Mouse (Mus musculus) stomach, postnatal 0 days (tissue): ENCODE results near the gene Slc2a10. TPM values are rescaled to one million over a fixed set of nuclear protein-coding genes. Genes with fewer than 3 reads are reported as not detected.
A peak's percentile ranks its signal among the peaks of the same experiment; 100 is the strongest.

Experiments
- ATAC-seq: fragments of 200-750 bp; cut with Nextera tagmentation; 2 replicates; pipeline ENCODE4 v1.8.0; 2017; ENCODE audit not compliant: low FRiP score, low TSS enrichment
- DNase-seq: peaks from one replicate; pipeline ENCODE4 v3.0.0-alpha.2; 2016; ENCODE audit warnings: low spot score
- H3K27ac ChIP-seq: fragments of 300-500 bp; sonication (generic); replicated peaks from 2 replicates; pipeline ENCODE4 v1.5.1; 2014; ENCODE audit warnings: mild to moderate bottlenecking, control low read depth
- H3K27me3 ChIP-seq: fragments of 300-500 bp; sonication (generic); 2 replicates; pipeline ENCODE4 v1.6.1; 2014; ENCODE audit warnings: low read length; ENCODE audit not compliant: control insufficient read depth, insufficient read depth
- H3K36me3 ChIP-seq: fragments of 300-500 bp; sonication (generic); 2 replicates; pipeline ENCODE4 v1.6.1; 2014; ENCODE audit warnings: low read length, mixed read lengths; ENCODE audit not compliant: control insufficient read depth, insufficient read depth
- H3K4me1 ChIP-seq: fragments of 300-500 bp; sonication (generic); replicated peaks from 2 replicates; pipeline ENCODE4 v1.6.1; 2014; ENCODE audit warnings: antibody characterized with exemption; ENCODE audit not compliant: control insufficient read depth, insufficient read depth
- H3K4me2 ChIP-seq: fragments of 300-500 bp; sonication (generic); replicated peaks from 2 replicates; pipeline ENCODE4 v1.6.1; 2014; ENCODE audit warnings: low read depth, mild to moderate bottlenecking, control low read depth, moderate library complexity
- H3K4me3 ChIP-seq: fragments of 300-500 bp; sonication (generic); 2 replicates; pipeline ENCODE4 v1.5.1; 2014; ENCODE audit warnings: low read depth, low read length, control low read depth
- H3K9ac ChIP-seq: fragments of 300-500 bp; sonication (generic); 2 replicates; pipeline ENCODE4 v1.6.1; 2014; ENCODE audit warnings: mild to moderate bottlenecking, low read length, control low read depth, mixed read lengths
- H3K9me3 ChIP-seq: fragments of 300-500 bp; sonication (generic); 2 replicates; pipeline ENCODE4 v1.6.1; 2016; ENCODE audit warnings: low read length; ENCODE audit not compliant: control insufficient read depth
- CTCF ChIP-seq: IDR thresholded peaks from 2 replicates; pipeline ENCODE4 v1.5.1; 2016; ENCODE audit warnings: antibody characterized with exemption, low read depth, mild to moderate bottlenecking, moderate library complexity
- EP300 ChIP-seq: optimal IDR thresholded peaks from 2 replicates; pipeline ENCODE3; 2016; ENCODE audit warnings: antibody characterized with exemption
- WGBS: fragments of 180-500 bp; shearing (Covaris S2); extraction: QIAGEN DNeasy Blood & Tissue Kit; methylation state at CpG from one replicate; pipeline ENCODE4 v1.1.7; 2014; 5-methylcytosine and 5-hydroxymethylcytosine counted together
- polyA plus RNA-seq: library from polyadenylated mRNA; unstranded; fragments of >200 nt; fragmentation: Nextera tagmentation; extraction: Ambion mirVana; gene quantifications from 2 replicates; pipeline ENCODE4 v1.2.1, GENCODE M21; 2015

Gene Slc2a10
- polyA plus RNA-seq, 1 experiment from 2014 or later, result 10.1 TPM

GRCm38 (mm10) chr2:165470167-165470566, 33.4 kb upstream of the Slc2a10 start:
- WGBS, result 21% methylated on average over 5 of the region's 5 CpGs
- no peak for DNase-seq
- no peak overlapping the region for H3K4me2 ChIP-seq

GRCm38 (mm10) chr2:165471943-165472342, 31.6 kb upstream of the Slc2a10 start:
- ATAC-seq, result no peak
- Histone ChIP-seq H3K27me3 (peaks cover 5% of the 10 kb centered on the region; the same call in 1 of the 2 replicates), H3K27ac (no peak overlapping the region), H3K4me2 (no peak overlapping the region), H3K4me3 (no peak overlapping the region), H3K9me3 (no peaks in the 10 kb centered on the region), H3K9ac (no peak overlapping the region), H3K36me3 (no peaks in the 10 kb centered on the region), H3K4me1 (no peaks in the 10 kb centered on the region)
- 66% methylated on average over 11 of the region's 11 CpGs for WGBS
- TF ChIP-seq CTCF (no peak), EP300 (no peak)
- no peak for DNase-seq

More at GRCm38 (mm10) chr2:165470167-165470566, 33.4 kb upstream of the Slc2a10 start:
- H3K4me3 ChIP-seq, result no peak overlapping the region
- no peaks in the 10 kb centered on the region for H3K9me3 ChIP-seq
- no peak for ATAC-seq
- H3K27me3 ChIP-seq, result peaks cover 5% of the 10 kb centered on the region; the same call in 1 of the 2 replicates
- H3K9ac ChIP-seq, result no peak overlapping the region
- no peaks in the 10 kb centered on the region for H3K36me3 ChIP-seq
- no peak for TF ChIP-seq EP300
- TF ChIP-seq CTCF, result peak; percentile 62
- H3K4me1 ChIP-seq, result no peaks in the 10 kb centered on the region
- H3K27ac ChIP-seq, result no peak overlapping the region

GRCm38 (mm10) chr2:165473003-165473402, 30.6 kb upstream of the Slc2a10 start, which contains the start of gene Slc13a3:
TSS of gene Slc13a3 (minus strand) at chr2:165473230.
- Histone ChIP-seq H3K4me2 (peak within 1 kb of the TSS; percentile 18), H3K4me3 (0 out of 2 replicates have a peak within 1 kb of the TSS, but pooled peaks have one; percentile 13), H3K36me3 (no peaks in the 10 kb centered on the region), H3K27me3 (peaks cover 5% of the 10 kb centered on the region; the same call in 1 of the 2 replicates), H3K4me1 (no peaks in the 10 kb centered on the region), H3K9me3 (no peaks in the 10 kb centered on the region), H3K27ac (no peak within 1 kb of the TSS), H3K9ac (no peak within 1 kb of the TSS)
- WGBS, result 4% methylated on average over 32 of the region's 35 CpGs
- no peak for TF ChIP-seq EP300
- TF ChIP-seq CTCF, result peak; percentile 2; the same call in 1 of the 2 replicates
- DNase-seq (peak; percentile 55), ATAC-seq (no peak)

- TF ChIP-seq EP300 (no peak), CTCF (no peak)
- ATAC-seq, result no peak
- DNase-seq, result no peak
- H3K4me3 ChIP-seq, result no peak overlapping the region
- no peak overlapping the region for H3K4me2 ChIP-seq
- peaks cover 5% of the 10 kb centered on the region; the same call in 1 of the 2 replicates for H3K27me3 ChIP-seq
- no peak overlapping the region for H3K27ac ChIP-seq
- H3K9me3 ChIP-seq, result no peaks in the 10 kb centered on the region
- H3K9ac ChIP-seq, result no peak overlapping the region
- no peaks in the 10 kb centered on the region for H3K4me1 ChIP-seq
- WGBS, result 84% methylated on average over 7 of the region's 7 CpGs
- no peaks in the 10 kb centered on the region for H3K36me3 ChIP-seq
Measured at GRCm38 (mm10) chr2:165475412-165475811, 28.2 kb upstream of the Slc2a10 start.

GRCm38 (mm10) chr2:165475850-165476249, 27.7 kb upstream of the Slc2a10 start:
- Histone ChIP-seq H3K9me3 (no peaks in the 10 kb centered on the region), H3K9ac (no peak overlapping the region), H3K36me3 (no peaks in the 10 kb centered on the region), H3K4me3 (no peak overlapping the region), H3K4me1 (no peaks in the 10 kb centered on the region), H3K27ac (no peak overlapping the region), H3K4me2 (no peak overlapping the region), H3K27me3 (peaks cover 5% of the 10 kb centered on the region; the same call in 1 of the 2 replicates)
- TF ChIP-seq EP300 (no peak), CTCF (no peak)
- whole genome bisulfite sequencing, result 64% methylated on average over 5 of the region's 5 CpGs
- DNase-seq (no peak), ATAC-seq (no peak)

GRCm38 (mm10) chr2:165482003-165482402, 21.6 kb upstream of the Slc2a10 start:
- Histone ChIP-seq H3K4me1 (no peaks in the 10 kb centered on the region), H3K4me2 (no peak overlapping the region), H3K36me3 (no peaks in the 10 kb centered on the region), H3K4me3 (no peak overlapping the region), H3K9me3 (no peaks in the 10 kb centered on the region), H3K9ac (no peak overlapping the region), H3K27me3 (no peaks in the 10 kb centered on the region), H3K27ac (no peak overlapping the region)
- no peak for DNase-seq
- ATAC-seq, result peak; percentile 29; the same call in 1 of the 2 replicates
- TF ChIP-seq EP300 (no peak), CTCF (no peak)
- 58% methylated on average over 8 of the region's 8 CpGs for WGBS
